Mouse (Mus musculus): Measurements from ENCODE around the gene Mid1.

Gene Mid1

DNA sequence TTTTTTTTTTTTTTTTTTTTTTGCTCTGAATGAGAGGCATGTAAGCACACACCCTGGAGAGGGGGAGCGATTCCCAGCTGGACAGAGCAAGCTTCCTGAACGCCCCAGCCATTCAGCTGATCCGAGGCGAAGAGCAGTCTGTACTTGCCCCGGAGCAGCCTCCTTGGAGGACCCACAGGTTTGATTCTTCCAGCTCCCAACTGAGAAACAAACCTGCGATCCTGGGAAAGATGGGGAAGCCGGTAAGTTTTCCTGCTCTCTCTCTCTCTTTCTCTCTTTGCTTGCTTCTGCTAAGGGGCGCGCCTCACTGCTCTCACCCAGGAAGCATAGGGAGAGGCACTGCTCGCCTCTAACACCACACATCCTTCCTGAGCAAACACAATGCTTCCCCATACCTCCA is at the start of gene Mid1:
Mid1 (plus strand) TSS at position 69 of the 400 bp plus-strand sequence.
- in situ Hi-C loops (cut with MboI; ENCODE audit: low sequenced_read_pairs), result no loop called here

DNA sequence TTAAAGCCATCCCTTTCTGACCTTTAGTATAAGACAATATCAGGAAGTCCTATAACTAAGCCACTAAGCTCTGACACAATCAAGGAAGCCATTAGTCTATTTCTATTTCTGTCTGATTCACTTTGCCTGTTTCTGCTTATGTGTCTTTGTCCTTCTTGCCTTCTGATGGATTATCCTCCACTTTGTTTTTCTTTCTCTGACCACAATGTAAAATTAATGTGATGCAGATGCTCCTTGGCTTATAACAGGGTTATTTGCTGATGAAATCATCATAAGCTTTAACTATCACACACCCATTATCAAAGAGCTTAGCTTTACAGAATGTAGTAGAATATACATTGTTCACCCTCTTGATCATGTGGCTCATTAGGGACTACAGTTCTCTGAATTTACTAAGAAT is 11.9 kb upstream of the Mid1 start:
- in situ Hi-C loops (cut with MboI; ENCODE audit: low sequenced_read_pairs), result no loop called here

DNA sequence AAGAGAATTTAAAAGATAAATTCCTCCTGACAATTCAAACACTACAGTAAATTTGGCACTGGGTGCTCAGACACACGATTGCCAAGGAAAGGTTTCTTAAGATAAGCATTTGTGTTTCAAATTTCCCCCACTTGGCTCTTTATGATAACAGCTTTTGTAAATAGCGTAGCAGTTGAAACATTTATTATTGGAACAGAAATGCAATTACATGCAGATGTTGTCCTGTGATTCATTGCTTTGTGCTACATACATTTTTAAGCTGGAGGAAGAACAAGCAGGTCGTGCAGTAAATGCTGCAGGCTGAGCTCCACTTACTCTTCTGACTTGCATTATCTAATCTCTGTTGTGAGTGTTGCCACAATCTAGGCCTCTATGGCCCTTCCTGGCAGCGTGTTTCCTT is 8.7 kb upstream of the Mid1 start:
- in situ Hi-C loops (cut with MboI; ENCODE audit: low sequenced_read_pairs), result no loop called here

DNA sequence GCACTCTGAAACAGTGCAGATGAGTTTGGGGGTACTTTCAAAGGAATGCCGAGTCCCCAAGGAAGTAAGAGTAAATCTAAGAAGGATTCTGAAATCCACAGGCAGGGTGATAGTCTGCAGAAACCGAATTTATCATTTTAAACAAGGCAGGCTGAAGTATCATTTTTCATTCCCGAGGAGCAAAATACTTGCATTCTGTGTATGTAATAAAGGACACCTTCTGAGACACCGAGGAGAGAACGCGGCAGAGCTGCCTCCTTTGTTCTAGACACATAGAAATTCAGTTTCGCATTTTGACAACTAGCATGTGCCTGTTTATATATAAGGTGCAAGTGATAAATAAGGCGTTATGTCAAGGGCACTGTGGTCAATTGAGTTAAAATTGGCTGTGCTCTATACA is 732 bp downstream of the Mid1 start:
- in situ Hi-C loops (cut with MboI; ENCODE audit: low sequenced_read_pairs), result no loop called here

DNA sequence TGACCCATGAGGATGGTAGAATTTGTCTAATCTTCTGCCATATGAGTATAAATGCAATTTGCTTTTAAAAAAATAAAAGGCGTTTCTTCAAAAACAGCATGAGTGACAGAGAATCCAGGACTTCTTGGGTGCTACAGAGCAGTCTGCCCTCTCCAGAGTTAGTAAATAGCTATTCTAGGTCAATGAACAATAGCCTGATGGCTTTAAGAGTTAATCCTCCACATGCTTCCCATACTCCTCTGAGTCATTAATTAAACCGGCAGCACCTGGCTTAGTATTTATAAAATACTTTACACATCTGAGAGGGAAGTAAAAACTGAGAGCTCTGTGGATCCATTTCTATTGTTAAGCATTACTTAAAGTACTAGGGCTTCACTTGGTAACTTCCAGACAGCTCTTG is 6.2 kb downstream of the Mid1 start:
- in situ Hi-C loops (cut with MboI; ENCODE audit: low sequenced_read_pairs), result no loop called here

DNA sequence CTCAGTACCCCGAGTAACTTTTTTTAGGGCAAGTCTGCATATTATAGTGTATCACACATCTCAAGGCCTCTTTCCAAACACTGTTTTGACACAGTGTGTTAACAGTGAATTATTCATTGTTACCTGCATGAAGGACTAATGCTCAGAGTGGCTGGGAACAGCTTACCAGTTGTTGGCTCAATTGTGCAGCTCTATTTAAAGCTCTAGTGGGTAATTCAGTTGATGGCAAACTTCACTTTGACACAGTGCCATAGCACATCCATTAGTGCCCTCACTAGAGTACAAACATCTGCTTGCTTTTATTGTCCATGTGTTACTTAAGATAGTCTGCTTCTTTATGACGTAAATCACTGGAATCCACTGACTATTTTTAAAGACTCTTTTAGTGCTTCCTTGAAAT is 6.7 kb downstream of the Mid1 start:
- in situ Hi-C loops (cut with MboI; ENCODE audit: low sequenced_read_pairs), result no loop called here

DNA sequence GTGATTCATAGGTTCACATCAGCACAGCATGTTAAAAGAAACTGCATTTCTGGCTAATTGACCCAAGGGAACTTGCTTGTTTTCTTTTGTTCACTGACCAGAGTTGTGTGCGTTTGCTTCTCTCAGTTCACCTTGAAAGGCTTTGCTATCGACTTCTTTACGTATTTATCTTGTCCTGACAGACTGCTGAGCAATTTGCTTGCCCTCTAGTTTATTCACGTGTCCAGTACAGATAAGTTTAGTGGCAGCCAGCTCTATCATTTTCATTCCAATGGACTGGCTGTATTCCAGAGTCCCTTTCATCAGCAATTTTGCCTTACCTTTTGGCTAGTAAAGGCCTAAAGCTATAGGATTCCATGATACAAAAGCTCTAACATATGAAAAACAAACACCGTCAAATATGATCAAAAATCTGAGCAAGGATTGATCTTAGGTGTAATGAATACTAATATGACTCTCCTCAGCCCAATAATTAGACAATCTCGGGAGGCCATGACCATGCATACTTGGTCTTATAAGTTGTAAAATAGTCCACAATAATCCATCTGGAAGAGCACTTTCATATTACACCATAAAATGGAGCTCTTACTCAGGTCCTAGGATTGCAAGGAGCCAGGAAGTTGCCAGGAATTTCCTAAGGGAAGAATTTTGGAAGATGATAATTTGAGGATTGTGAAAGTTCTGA is 7.4 kb downstream of the Mid1 start:
- in situ Hi-C loops (cut with MboI; ENCODE audit: low sequenced_read_pairs), result no loop called here

DNA sequence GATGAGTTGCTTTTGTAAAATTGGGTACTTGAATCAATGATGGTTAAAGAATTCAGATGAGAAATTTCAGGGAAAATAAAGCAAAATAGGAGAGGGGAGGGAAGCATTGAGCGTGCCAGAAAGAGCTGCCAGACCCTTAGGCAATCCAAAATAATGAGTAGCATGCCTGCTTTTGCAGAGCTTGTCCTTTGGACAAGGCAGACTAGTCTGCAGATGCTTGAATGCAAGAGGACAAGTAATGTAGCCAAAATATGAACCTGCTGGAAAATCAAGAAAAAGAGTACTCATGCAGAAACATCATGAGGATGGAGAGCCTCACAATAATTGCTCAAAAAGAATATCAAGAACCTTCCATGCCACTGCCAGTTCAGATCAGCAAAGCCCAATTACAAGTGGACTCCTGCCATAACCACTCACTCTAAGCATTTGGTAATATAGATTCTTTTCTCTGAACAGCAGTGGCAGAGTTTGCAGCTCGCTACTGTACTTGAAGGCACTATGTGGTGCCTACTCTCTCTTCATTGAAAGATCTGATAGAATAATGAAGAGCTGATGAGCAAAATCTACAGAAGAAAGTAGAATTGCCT is 19.1 kb downstream of the Mid1 start:
- in situ Hi-C loops (cut with MboI; ENCODE audit: low sequenced_read_pairs), result no loop called here

DNA sequence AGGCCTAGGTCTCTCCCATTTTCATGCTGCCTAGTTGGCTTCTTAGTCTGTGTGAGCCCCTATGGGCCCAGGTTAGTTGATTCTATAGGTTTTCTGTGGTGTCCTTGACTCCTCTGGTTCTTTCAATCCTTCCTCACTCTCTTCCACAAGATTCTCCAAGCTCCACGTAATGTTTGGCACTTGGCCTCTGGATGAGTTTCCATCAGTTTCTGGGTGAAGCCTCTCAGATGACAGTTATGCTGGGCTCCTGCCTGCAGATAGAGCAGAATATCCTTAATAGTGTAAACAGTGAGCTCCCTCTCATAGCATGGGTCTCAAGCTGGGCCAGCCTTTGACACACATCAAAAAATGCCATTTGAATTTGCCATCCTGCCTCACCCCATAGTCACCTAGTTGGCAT is 38.5 kb downstream of the Mid1 start:
- in situ Hi-C loops (cut with MboI; ENCODE audit: low sequenced_read_pairs), result no loop called here

DNA sequence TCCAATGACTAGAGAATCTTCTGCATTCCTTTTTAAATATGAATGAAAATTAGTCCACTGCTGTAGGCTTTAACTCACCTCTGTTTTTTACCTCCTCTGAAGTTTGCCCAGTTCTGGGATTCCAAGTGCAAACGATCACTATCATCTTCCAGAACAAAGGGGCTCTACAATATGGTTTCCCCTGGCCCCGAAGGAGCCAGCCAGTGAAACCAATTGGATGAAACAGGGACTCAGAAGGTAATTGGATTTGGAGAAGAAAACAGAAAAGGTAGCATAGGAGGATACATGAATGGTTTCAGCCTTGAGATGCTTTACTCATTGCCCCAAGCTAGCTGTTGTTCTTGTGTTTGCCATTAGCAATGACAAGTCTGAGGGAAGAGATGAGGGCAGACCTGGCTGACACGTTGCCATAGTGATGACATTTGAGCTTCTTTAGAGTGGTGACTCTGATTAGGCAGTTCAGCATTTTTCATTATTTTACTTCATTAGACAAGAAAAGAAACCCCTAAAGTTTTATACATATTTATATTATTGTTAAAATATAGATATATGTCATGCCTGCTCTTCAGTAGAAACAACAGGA is 50.5 kb downstream of the Mid1 start:
- in situ Hi-C loops (cut with MboI; ENCODE audit: low sequenced_read_pairs), result no loop called here

DNA sequence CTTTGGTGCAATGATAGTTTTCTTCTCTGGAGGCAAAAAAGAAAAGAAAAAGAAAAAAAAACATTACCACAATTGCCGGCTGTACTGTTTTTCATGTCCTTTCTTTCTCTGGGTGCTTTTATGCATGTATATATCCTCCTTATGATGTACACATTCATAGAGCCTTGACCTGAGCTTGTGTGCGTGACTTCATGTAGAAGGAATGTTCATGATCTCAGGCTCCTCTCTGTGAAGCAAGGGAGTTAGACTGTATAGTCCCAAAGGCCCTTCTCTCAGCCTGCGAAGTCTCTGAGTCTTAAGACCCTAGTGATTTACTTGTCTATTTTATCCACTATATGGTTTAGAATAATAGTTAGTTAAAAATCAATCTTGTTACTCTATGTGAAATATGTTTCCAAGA is 73.0 kb downstream of the Mid1 start:
- in situ Hi-C loops (cut with MboI; ENCODE audit: low sequenced_read_pairs), result no loop called here

DNA sequence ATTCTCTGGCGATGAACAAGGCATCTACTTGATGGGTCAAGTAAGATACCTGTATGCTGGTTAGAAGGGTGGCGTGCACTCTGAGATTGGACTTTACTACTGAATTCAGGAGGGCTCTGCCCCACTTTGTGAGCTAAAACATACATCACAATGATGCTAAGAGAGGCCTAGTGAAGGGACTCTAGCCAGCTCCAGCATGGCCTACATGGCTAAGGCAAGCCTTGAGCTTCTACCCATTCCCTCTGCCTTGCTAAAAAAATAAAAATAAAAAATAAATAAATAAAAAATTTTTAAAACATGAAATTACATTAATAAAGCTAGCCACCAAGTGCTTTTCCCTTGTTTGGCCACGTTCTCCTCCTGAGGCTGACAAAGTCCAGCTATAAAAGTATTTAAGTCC is 94.5 kb downstream of the Mid1 start, which contains the start of gene 4933400A11Rik:
4933400A11Rik (minus strand) TSS at position 101 of the 400 bp plus-strand sequence.
- in situ Hi-C loops (cut with MboI; ENCODE audit: low sequenced_read_pairs), result no loop called here

DNA sequence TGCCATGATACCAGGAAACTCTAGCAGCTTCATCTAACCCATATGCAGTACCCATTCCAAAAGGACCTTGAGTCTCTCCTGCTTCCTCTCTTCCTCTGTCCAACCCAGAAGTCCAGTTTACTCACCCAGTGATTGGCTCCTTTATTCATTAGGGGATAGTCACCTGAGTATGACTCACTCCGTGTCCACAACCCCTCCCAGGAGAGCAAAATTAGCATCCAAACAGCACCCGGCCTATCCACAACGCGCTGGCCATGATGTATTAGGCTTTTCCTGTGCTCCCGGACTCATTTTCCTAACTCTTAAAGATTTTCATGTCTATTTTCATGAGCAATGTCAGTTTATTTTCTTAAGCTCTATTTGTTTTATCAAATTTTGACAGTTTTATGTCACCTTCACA is 104.7 kb downstream of the Mid1 start:
- in situ Hi-C loops (cut with MboI; ENCODE audit: low sequenced_read_pairs), result no loop called here

DNA sequence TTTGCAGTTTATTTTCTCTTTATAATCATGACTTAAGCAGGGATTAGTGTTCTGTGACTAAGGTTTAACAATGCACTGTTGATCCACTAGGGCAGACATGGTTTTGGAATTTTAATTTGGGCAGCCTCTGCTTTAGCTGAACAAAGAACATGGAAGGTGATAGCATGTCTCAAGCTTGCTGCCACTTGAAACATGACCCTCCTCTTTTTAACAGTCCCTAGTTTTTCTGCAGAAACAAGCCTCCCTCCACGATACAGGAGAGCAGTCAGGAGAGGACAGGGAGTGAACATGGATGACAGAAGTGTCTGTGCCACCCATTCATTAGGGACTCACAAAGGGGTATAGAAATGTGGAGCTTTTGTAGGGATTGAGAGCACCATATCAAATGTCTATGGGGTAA is 107.9 kb downstream of the Mid1 start:
- in situ Hi-C loops (cut with MboI; ENCODE audit: low sequenced_read_pairs), result no loop called here

DNA sequence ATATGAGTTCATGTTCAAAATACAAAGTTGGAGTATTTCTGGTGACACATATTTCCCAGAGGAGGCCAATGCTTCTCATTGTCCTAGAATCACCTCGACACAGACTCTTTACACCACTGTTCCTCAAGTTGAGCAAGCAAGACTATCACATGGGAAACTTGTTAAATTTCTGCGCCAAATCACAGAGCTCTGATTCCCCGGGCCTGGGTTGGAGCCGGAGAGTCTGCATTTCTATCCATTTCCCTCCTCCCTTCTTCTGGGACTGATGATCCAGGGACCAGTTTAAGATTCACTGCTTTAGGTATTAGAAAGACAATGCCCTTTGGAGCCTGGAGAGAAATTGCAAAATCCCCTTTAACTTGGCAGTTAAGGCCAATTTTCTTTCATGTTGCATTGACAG is 109.4 kb downstream of the Mid1 start:
- in situ Hi-C loops (cut with MboI; ENCODE audit: low sequenced_read_pairs), result no loop called here

DNA sequence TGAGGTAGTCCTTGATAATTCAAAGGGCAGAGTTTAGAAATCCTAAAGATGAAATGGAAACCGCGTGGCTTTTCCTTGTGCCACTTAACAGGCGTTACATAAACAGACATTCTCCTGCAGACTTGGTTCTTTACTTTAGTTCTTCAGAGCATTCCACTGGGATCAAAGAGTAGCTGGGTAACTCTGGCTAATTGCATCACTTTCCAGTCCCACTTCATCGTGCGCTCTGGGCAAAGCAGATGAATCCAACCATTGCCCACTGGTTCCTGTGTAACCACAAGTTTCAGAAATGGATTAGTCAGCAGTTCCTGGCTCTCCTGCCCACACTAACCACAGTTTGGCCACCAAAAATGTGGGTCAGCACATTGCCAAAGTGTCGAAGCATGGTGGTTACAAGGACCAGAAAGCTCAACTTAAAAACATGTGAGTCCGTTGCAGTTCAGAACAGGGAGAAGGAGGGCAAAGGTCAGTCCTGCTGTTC is 109.9 kb downstream of the Mid1 start:
- in situ Hi-C loops (cut with MboI; ENCODE audit: low sequenced_read_pairs), result no loop called here

DNA sequence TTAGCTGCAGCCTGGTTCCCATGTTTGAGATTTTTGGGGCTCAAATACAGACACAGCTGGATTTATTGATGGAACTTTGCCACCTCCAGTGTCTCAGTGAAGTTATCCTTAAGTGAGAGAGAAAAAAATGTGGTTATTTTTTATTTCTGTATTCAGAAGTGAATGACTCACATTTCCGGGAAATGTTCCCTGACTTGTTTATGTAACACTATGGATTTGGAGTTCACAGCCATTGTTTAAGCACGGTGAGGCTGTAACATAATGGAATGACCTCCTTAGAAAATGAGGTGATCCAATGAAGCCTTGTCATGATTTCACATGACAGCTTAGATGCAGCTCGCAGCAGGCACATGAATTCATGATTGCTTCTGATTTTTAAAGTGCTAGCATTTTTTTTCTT is 112.1 kb downstream of the Mid1 start:
- in situ Hi-C loops (cut with MboI; ENCODE audit: low sequenced_read_pairs), result no loop called here

DNA sequence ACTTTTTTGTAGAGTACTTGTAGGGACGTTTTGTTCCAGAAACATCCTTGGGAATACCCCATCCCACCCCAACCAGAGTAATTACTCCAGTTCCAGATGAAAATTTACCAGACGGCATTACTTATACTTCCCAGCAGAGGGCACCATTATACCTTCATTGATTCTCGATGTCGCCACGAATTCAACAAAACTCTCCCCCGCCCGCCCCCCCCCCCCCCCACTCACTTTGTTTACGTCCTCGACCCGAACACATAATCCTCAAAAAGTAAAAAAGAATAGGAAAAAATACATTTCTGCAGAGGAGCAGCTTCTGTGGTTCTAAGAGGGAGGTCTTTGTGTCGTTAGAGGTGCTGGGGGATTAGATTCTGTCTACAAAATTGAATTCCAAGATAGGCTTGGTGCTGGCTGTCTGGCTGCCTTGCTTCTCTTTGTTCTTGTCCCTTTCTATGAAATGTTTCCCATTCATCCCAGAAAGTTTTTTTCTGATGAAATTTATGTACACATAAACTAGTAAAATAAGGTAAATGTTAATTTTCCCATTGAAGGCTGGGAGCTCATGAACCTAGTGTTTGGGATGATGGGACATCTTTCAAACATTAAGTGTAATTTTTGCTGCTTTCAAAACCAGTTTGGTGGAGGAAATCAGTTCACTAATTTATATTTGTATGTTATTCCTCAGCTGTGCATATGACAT is 114.1 kb downstream of the Mid1 start:
- in situ Hi-C loops (cut with MboI; ENCODE audit: low sequenced_read_pairs), result no loop called here

DNA sequence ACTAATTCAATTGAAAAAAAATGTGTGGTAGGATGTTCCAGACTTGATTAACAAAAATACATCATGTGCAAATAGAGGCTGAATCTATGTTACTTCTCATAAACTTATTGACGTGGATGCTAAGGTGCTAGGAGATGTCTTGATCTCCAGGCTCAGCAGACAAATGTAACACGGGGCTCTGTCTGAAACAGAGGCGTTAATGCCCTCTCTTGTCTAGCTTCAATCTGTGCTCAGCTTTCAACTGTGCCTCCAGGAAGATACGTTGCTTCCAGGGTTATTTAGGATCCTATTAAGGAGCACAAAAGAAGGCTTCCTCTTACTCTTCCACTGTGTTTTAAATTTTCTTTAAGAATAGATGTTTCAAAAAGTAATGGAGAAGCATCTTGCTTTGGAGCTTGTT is 115.2 kb downstream of the Mid1 start:
- in situ Hi-C loops (cut with MboI; ENCODE audit: low sequenced_read_pairs), result no loop called here

DNA sequence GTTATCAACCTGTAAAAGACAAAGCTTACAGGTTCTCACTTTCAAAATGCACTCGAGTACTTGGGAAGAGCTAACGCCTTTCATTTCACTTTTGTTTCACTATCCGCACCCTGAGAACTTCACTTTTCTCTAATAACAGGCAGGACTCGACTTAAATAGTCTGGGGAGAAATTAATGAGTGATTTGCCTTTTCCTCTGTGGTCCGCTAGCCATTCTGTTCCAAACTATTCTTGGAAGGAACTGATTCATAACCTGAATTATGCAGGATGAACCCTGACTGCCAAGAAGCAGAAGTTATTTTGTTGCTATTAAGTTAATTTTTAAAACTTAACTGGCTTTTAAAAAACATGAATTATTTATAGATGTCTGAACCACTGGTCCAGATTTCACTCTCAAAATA is 120.8 kb downstream of the Mid1 start:
- in situ Hi-C loops (cut with MboI; ENCODE audit: low sequenced_read_pairs), result no loop called here

DNA sequence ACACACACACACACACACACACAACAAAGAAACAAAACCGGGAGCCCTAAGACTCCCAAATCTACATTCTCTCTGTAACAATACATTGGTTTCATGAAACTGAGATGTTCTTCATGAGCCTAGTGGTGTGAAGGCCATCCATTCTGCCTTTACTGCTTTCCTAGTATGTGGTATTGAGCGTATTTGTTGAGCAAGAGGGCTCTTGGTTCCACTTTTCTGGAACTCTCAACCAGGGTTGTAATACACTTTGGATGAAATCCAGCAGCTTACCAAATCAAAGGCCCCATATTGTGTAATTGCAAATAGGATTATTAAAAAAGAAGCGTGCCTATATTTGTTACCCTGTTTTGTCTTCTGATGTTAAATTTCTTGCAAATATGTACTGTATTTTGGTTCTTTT is 122.7 kb downstream of the Mid1 start:
- in situ Hi-C loops (cut with MboI; ENCODE audit: low sequenced_read_pairs), result no loop called here

DNA sequence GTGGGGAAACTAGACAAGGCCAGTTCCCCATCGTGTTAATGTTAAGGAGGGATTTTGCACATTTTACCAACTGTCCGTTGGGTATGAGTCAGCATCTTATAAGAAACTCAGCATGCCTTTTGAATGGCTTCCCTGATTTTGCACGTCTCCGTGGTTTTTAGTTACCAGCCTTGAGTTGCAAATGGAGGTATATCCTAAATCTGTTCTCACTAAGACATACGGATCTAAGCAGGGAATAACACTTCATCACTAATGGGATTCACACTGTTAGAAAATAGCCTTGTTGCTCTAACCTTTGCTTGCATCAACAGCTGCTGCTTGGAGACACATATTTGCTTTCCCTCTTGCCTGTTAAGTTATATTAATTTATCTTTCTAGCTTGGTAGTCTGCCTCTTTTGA is 126.3 kb downstream of the Mid1 start:
- in situ Hi-C loops (cut with MboI; ENCODE audit: low sequenced_read_pairs), result no loop called here
